Mouse (Mus musculus): Measurements from ENCODE around the gene Zfp831. TPM values are rescaled to one million over a fixed set of nuclear protein-coding genes. Genes with fewer than 3 reads are reported as not detected.

Zfp831 gene
- polyA plus RNA-seq, 1 experiment = 0.41 TPM

DNA sequence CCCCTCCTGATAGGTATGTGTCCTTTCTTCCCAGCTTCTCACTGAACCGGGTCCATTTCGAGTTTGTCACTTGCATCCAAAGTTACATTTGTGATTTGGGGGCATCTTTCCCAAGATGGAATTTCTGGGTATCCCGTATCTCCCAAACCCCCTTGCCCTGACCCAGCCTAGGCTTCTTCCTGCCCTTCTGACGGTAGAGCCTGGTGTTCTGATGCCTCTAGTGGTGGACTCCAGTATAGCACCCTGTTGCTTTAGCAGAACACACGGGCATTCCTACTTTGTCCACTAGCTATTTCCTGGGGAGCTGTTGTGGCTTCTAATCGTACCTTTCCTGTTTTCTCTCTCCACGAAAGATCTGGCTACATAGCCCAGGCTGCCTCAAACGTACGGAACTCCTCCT is 32.3 kb downstream of the Zfp831 start:
- Histone ChIP-seq H3K27ac (ENCODE audit: insufficient read depth, low read depth, low read length) (no peak overlapping the region), H3K4me1 (ENCODE audit: control insufficient read depth, insufficient read depth, insufficient read length, low read length) (no peaks in the 10 kb centered on the region), H3K27me3 (ENCODE audit: control insufficient read depth, insufficient read depth, low read length) (no peaks in the 10 kb centered on the region), H3K4me3 (ENCODE audit: low read depth, low read length) (no peak overlapping the region), H3K36me3 (ENCODE audit: control insufficient read depth, insufficient read depth, low read length) (no peaks in the 10 kb centered on the region)
- TF ChIP-seq CTCF (IDR thresholded peaks at IDR 0.05; ENCODE audit: extremely low read depth, insufficient read length, insufficient replicate concordance, low read depth, low read length) (peak; percentile 85; the same call in 1 of the 2 replicates), POLR2A (IDR thresholded peaks at IDR 0.05; ENCODE audit: low read depth, low read length) (no peak)
- WGBS = 15% methylated on average over 9 of the region's 9 CpGs

DNA sequence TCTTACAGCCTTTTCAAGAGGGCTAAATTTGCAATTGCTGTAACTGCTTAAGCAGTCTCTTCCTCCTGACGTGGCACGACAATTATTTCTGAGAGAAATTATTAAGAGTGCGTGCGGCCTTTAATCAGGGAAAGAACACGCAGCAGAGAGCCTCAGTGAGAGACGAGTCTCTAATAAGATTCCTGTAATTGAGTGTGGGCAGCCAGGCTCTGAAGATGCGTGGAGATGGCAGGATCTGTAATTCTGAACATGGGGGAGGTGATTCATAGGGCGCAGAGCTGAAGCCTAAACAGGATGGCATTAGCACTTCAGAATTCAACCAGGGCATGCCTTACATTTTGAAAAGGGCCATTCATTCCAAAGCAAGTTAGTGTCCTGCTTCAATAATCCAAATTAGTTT is 58.0 kb downstream of the Zfp831 start:
- 84% methylated on average over 8 of the region's 8 CpGs for WGBS
- TF ChIP-seq CTCF (IDR thresholded peaks at IDR 0.05; ENCODE audit: extremely low read depth, insufficient read length, insufficient replicate concordance, low read depth, low read length) (no peak), POLR2A (IDR thresholded peaks at IDR 0.05; ENCODE audit: low read depth, low read length) (no peak)
- Histone ChIP-seq H3K27me3 (ENCODE audit: control insufficient read depth, insufficient read depth, low read length) (no peaks in the 10 kb centered on the region), H3K27ac (ENCODE audit: insufficient read depth, low read depth, low read length) (no peak overlapping the region), H3K4me3 (ENCODE audit: low read depth, low read length) (no peak overlapping the region), H3K36me3 (ENCODE audit: control insufficient read depth, insufficient read depth, low read length) (no peaks in the 10 kb centered on the region), H3K4me1 (ENCODE audit: control insufficient read depth, insufficient read depth, insufficient read length, low read length) (no peaks in the 10 kb centered on the region)

DNA sequence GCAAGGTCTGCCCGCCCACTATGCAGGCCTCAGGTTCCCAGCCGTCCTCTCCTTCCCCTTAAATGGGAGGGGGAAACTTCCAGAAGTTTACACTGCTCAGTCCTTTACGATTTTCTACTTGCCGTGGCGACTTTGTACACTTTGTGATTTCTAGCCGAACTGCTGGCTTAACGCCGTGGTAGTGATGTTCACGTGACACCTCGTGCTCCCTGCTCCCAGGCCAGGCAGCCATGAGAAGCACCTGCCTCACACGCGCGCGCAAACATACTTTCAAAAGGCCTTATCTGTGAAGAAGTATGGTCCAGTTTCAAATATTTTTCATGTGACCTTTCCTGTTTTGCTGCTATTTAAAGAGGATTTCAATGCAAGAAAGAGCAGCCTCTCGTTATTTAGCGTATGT is 63.8 kb downstream of the Zfp831 start:
- Histone ChIP-seq H3K36me3 (ENCODE audit: control insufficient read depth, insufficient read depth, low read length) (no peaks in the 10 kb centered on the region), H3K27me3 (ENCODE audit: control insufficient read depth, insufficient read depth, low read length) (no peaks in the 10 kb centered on the region), H3K27ac (ENCODE audit: insufficient read depth, low read depth, low read length) (no peak overlapping the region), H3K4me1 (ENCODE audit: control insufficient read depth, insufficient read depth, insufficient read length, low read length) (no peaks in the 10 kb centered on the region), H3K4me3 (ENCODE audit: low read depth, low read length) (no peak overlapping the region)
- no peak for TF ChIP-seq CTCF (IDR thresholded peaks at IDR 0.05; ENCODE audit: extremely low read depth, insufficient read length, insufficient replicate concordance, low read depth, low read length)
- TF ChIP-seq POLR2A (IDR thresholded peaks at IDR 0.05; ENCODE audit: low read depth, low read length) = no peak
- WGBS = 80% methylated on average over 16 of the region's 16 CpGs

DNA sequence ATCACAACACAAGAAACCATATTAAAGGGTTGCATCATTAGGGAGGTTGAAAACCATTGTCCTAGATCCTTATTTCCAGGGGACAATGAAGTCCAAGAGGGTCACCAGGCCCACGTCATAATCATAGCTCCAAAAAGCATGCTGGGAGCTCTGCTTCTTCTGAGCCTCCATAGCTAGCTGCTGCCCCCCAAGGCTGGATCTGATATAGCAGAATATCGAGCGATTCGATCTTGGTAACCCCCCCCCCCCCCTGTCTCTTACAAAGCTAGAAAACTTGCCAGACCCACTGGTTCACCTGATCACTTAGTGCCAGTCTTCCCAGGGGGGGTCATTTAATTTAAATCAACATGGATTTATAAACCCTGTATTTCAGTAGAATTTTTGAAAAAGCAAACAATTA is 65.3 kb downstream of the Zfp831 start:
- Histone ChIP-seq H3K27me3 (ENCODE audit: control insufficient read depth, insufficient read depth, low read length) (no peaks in the 10 kb centered on the region), H3K36me3 (ENCODE audit: control insufficient read depth, insufficient read depth, low read length) (no peaks in the 10 kb centered on the region), H3K4me1 (ENCODE audit: control insufficient read depth, insufficient read depth, insufficient read length, low read length) (no peaks in the 10 kb centered on the region), H3K4me3 (ENCODE audit: low read depth, low read length) (no peak overlapping the region), H3K27ac (ENCODE audit: insufficient read depth, low read depth, low read length) (no peak overlapping the region)
- 73% methylated on average over 4 of the region's 4 CpGs for WGBS
- TF ChIP-seq POLR2A (IDR thresholded peaks at IDR 0.05; ENCODE audit: low read depth, low read length) (no peak), CTCF (IDR thresholded peaks at IDR 0.05; ENCODE audit: extremely low read depth, insufficient read length, insufficient replicate concordance, low read depth, low read length) (no peak)

DNA sequence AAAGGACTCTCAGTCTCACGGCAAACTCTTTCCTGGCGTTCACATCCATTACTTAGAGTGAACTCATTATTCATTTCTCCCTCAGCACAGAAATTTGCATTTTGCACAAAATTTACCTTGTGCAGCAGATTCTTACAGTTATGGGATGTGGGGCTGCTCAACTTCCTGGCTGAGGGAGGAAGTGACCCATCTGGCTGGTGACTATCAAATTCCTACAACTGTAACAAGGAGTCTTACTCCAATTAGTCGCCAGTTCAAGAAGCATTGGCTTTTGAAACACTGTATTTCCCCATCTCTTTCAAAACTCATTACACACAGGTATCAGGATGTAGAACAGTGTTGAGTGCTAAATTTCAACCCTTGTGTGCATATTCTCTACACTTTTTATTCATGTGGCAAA is 66.9 kb downstream of the Zfp831 start:
- H3K27ac ChIP-seq (ENCODE audit: insufficient read depth, low read depth, low read length) = no peak overlapping the region
- H3K4me1 ChIP-seq (ENCODE audit: control insufficient read depth, insufficient read depth, insufficient read length, low read length) = no peaks in the 10 kb centered on the region
- no peak overlapping the region for H3K4me3 ChIP-seq (ENCODE audit: low read depth, low read length)
- H3K27me3 ChIP-seq (ENCODE audit: control insufficient read depth, insufficient read depth, low read length) = no peaks in the 10 kb centered on the region
- TF ChIP-seq CTCF (IDR thresholded peaks at IDR 0.05; ENCODE audit: extremely low read depth, insufficient read length, insufficient replicate concordance, low read depth, low read length) = no peak
- no peak for TF ChIP-seq POLR2A (IDR thresholded peaks at IDR 0.05; ENCODE audit: low read depth, low read length)
- WGBS = 71% methylated on average over 3 of the region's 3 CpGs
- H3K36me3 ChIP-seq (ENCODE audit: control insufficient read depth, insufficient read depth, low read length) = no peaks in the 10 kb centered on the region

DNA sequence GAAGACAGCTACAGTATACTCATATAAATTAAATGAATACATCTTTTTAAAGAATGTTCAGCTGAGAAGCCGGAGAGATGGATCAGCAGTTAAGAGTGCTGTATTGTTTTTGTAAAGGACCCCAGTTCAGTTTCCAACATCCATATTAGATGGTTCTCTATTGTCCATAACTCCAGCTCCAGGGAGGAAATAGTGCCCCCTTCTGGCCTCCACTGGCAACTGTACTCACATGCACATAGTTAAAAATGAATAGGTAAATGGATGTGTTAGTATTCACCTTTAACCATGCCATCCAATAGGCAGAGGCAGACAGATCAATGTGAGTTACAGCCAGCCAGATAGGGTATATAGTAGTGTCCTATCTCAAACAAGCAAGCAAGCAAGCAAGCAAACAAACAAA is 68.7 kb downstream of the Zfp831 start:
- TF ChIP-seq POLR2A (IDR thresholded peaks at IDR 0.05; ENCODE audit: low read depth, low read length) (no peak), CTCF (IDR thresholded peaks at IDR 0.05; ENCODE audit: extremely low read depth, insufficient read length, insufficient replicate concordance, low read depth, low read length) (no peak)
- Histone ChIP-seq H3K27ac (ENCODE audit: insufficient read depth, low read depth, low read length) (no peak overlapping the region), H3K4me1 (ENCODE audit: control insufficient read depth, insufficient read depth, insufficient read length, low read length) (no peaks in the 10 kb centered on the region), H3K36me3 (ENCODE audit: control insufficient read depth, insufficient read depth, low read length) (no peaks in the 10 kb centered on the region), H3K4me3 (ENCODE audit: low read depth, low read length) (no peak overlapping the region), H3K27me3 (ENCODE audit: control insufficient read depth, insufficient read depth, low read length) (no peaks in the 10 kb centered on the region)
- WGBS = 100% methylated on average over 1 of the region's 1 CpGs

DNA sequence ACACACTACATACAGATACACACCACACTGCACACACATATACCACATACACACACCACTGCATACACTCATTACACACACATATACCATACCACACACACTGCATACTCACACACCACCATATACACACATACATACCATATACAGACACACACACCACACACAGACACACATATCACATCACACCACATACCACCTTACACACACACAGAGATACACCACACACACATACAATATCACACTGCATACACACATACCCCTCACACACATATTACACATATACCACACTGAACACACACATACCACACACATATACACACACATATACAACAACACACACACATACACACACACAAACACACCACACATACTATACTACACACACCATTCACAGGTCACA is 72.6 kb downstream of the Zfp831 start:
- no peak overlapping the region for H3K27ac ChIP-seq (ENCODE audit: insufficient read depth, low read depth, low read length)
- TF ChIP-seq POLR2A (IDR thresholded peaks at IDR 0.05; ENCODE audit: low read depth, low read length) = no peak
- no peak for TF ChIP-seq CTCF (IDR thresholded peaks at IDR 0.05; ENCODE audit: extremely low read depth, insufficient read length, insufficient replicate concordance, low read depth, low read length)
- H3K27me3 ChIP-seq (ENCODE audit: control insufficient read depth, insufficient read depth, low read length) = no peaks in the 10 kb centered on the region
- H3K4me1 ChIP-seq (ENCODE audit: control insufficient read depth, insufficient read depth, insufficient read length, low read length) = no peaks in the 10 kb centered on the region
- H3K36me3 ChIP-seq (ENCODE audit: control insufficient read depth, insufficient read depth, low read length) = no peaks in the 10 kb centered on the region
- no peak overlapping the region for H3K4me3 ChIP-seq (ENCODE audit: low read depth, low read length)

DNA sequence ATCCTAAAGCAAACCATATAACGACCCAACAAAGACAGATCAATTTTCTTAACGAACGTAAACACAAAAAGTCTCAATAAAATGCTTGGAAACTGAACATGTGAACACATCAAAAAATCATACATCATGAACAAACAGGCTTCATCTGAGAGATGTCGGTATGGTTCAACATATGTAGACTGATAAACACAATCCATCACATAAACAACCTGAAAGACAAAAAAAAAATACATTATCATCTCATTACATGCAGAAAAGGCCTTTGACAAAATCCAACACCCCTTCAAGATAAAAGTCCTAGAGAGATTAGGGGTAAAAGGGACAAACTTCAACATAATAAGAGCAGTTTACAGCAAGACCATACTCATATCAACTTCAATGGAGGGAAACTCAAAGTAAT is 74.5 kb downstream of the Zfp831 start:
- Histone ChIP-seq H3K4me3 (ENCODE audit: low read depth, low read length) (no peak overlapping the region), H3K36me3 (ENCODE audit: control insufficient read depth, insufficient read depth, low read length) (no peaks in the 10 kb centered on the region), H3K27ac (ENCODE audit: insufficient read depth, low read depth, low read length) (no peak overlapping the region), H3K27me3 (ENCODE audit: control insufficient read depth, insufficient read depth, low read length) (no peaks in the 10 kb centered on the region), H3K4me1 (ENCODE audit: control insufficient read depth, insufficient read depth, insufficient read length, low read length) (no peaks in the 10 kb centered on the region)
- WGBS = 57% methylated on average over 4 of the region's 4 CpGs
- no peak for TF ChIP-seq POLR2A (IDR thresholded peaks at IDR 0.05; ENCODE audit: low read depth, low read length)
- TF ChIP-seq CTCF (IDR thresholded peaks at IDR 0.05; ENCODE audit: extremely low read depth, insufficient read length, insufficient replicate concordance, low read depth, low read length) = no peak
